Mouse (Mus musculus) adrenal gland, adult 2 months (tissue): ENCODE data around the gene Tmod3. TPM values are rescaled to one million over a fixed set of nuclear protein-coding genes. Genes with fewer than 3 reads are reported as not detected.
"Not testable (repeated sequence)": the region's sequence is repeated elsewhere in the genome, so short reads cannot be mapped to it uniquely, and the experiment has no call there.

Experiments
- DNase-seq: peaks from one replicate; pipeline ENCODE4 v3.0.0; 2021
- polyA plus RNA-seq: library from polyadenylated mRNA; depleted of rRNA; stranded (reverse); fragments of >200 nt; gene quantifications from 2 replicates; pipeline ENCODE4 v1.2.3, GENCODE M21; 2012; rRNA removed
- total RNA-seq, 2 experiments: library from RNA; stranded (reverse); gene quantifications; 2 replicates each; pipeline ENCODE4 v1.2.3; 2021

Tmod3 gene
- total and polyA plus RNA-seq, 3 experiments = 4.8 to 63.1 (median 58.6) TPM

GRCm38 (mm10) chr9:75495945-75496344 lies 63.5 kb downstream of the Tmod3 start:
- DNase-seq = no peak

- DNase-seq = no peak
These were observed 65.0 kb downstream of the Tmod3 start for GRCm38 (mm10) chr9:75494407-75495005.

GRCm38 (mm10) chr9:75488255-75488654 lies 71.2 kb downstream of the Tmod3 start:
- DNase-seq = not testable (repeated sequence)

GRCm38 (mm10) chr9:75485231-75485630 lies 74.2 kb downstream of the Tmod3 start:
- DNase-seq = no peak

GRCm38 (mm10) chr9:75480536-75481075 lies 78.9 kb downstream of the Tmod3 start:
- no peak for DNase-seq

GRCm38 (mm10) chr9:75479106-75479725 lies 80.2 kb downstream of the Tmod3 start:
- DNase-seq = no peak

GRCm38 (mm10) chr9:75477212-75477611 lies 82.2 kb downstream of the Tmod3 start:
- no peak for DNase-seq

- DNase-seq = no peak
These were observed 91.2 kb downstream of the Tmod3 start for GRCm38 (mm10) chr9:75468297-75468696.

- DNase-seq = no peak
These were observed 91.9 kb downstream of the Tmod3 start for GRCm38 (mm10) chr9:75467581-75467980.

GRCm38 (mm10) chr9:75466641-75467040 lies 92.8 kb downstream of the Tmod3 start:
- DNase-seq = no peak

GRCm38 (mm10) chr9:75465856-75466255 lies 93.6 kb downstream of the Tmod3 start:
- DNase-seq = no peak

GRCm38 (mm10) chr9:75463050-75463660 lies 96.3 kb downstream of the Tmod3 start:
- DNase-seq = no peak

- DNase-seq = no peak
These were observed 103.8 kb downstream of the Tmod3 start for GRCm38 (mm10) chr9:75455684-75456083.

GRCm38 (mm10) chr9:75453994-75454393 lies 105.5 kb downstream of the Tmod3 start:
- no peak for DNase-seq

- DNase-seq = no peak
These were observed 111.4 kb downstream of the Tmod3 start for GRCm38 (mm10) chr9:75448021-75448420.

Other genes starting within 250 kb of the Tmod3 start
- under 1 TPM; 0.23 to 0.24 TPM for gene Bcl2l10, start 211.9 kb downstream of the Tmod3 start, total RNA-seq
- 0.13 and 0.20 TPM in 2 replicates for gene Bcl2l10, start 211.9 kb downstream of the Tmod3 start, polyA plus RNA-seq
- 10 to 100 TPM; 36.2 to 39.0 TPM for gene Mapk6, start 149.7 kb downstream of the Tmod3 start, total RNA-seq
- gene Mapk6, start 149.7 kb downstream of the Tmod3 start, polyA plus RNA-seq = 8.5 and 11.7 TPM in 2 replicates
- gene Leo1, start 118.1 kb downstream of the Tmod3 start, total RNA-seq = 10 to 100 TPM; 21.8 to 31.7 TPM
- 1.4 and 1.5 TPM in 2 replicates for gene Leo1, start 118.1 kb downstream of the Tmod3 start, polyA plus RNA-seq
- 10 to 100 TPM in 1 of 2 experiments, 1 to 10 TPM in 1; 9.4 to 14.4 TPM for gene Tmod2, start 51.7 kb upstream of the Tmod3 start, total RNA-seq
- 0.51 and 0.81 TPM in 2 replicates for gene Tmod2, start 51.7 kb upstream of the Tmod3 start, polyA plus RNA-seq
- gene Lysmd2, start 66.1 kb upstream of the Tmod3 start, total RNA-seq = 10 to 100 TPM in 1 of 2 experiments, 1 to 10 TPM in 1; 10.0 to 18.3 TPM
- gene Lysmd2, start 66.1 kb upstream of the Tmod3 start, polyA plus RNA-seq = 30.3 and 50.1 TPM in 2 replicates
- 10 to 100 TPM; 22.7 to 31.2 TPM for gene Scg3, start 124.4 kb upstream of the Tmod3 start, total RNA-seq
- 77.0 and 113 TPM in 2 replicates for gene Scg3, start 124.4 kb upstream of the Tmod3 start, polyA plus RNA-seq
- gene Bmp5, start 215.7 kb upstream of the Tmod3 start, total RNA-seq = under 1 TPM; 0.58 to 0.83 TPM
- gene Bmp5, start 215.7 kb upstream of the Tmod3 start, polyA plus RNA-seq = 0.15 and 0.21 TPM in 2 replicates